Mouse (Mus musculus): Measurements from ENCODE around the gene Tnrc6b.

DNA sequence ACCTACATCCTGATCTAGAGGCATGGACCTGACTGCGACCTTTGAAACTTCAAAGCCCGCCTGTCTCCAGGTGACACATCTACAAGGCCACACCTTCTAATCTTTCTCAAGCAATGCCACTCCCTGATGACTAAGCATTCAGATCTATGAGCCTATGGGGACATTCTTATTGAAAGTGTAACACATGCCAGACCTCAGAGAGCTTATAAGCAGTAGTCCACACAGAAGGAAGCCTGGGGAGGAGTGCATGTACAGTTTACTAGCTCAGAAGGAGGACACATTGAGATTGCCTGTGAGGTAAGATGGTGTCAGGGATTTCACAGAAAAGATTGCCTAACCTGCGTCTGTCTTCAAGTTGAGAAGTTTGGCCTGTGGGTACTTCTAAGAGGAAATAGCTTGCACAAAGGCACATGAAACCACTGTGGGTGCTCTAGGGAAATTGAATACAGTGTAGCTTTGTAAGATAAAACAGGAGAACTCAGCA is 31.9 kb downstream of the Tnrc6b start:
- TF ChIP-seq GATA1 (IDR thresholded peaks at IDR 0.05; ENCODE audit: low read length), result no peak
- 0 out of 3 replicates have a peak, but pooled peaks have one; percentile 10 for TF ChIP-seq TAL1 (IDR thresholded peaks at IDR 0.05; ENCODE audit: low read length)

Data from erythroblast, embryonic 14.5 days (primary cell).